Mouse (Mus musculus): Measurements from ENCODE around the gene Dmpk.

DNA sequence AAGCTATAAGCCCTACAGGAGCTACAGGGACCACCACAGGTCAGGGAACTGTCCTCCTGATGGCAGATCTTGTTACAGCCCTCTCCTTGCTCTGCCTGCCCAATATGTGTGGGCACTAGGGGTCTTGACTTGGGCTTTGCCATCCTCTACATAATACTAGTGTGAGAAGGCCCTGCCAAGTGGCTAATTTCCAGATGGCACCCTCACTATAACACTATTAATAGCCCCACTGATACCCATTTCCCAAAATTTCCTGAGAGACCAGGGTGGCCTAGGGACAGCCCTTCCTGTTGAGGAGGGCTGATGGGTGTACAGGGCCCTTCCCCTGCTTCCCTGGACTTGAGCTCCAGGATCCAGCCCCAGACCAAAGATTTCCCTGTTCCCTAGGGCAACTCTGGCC, 14.2 kb downstream of the Dmpk start:
- no peak for TF ChIP-seq POLR2A (IDR thresholded peaks at IDR 0.05; ENCODE audit: low read depth, low read length)
- TF ChIP-seq CTCF (IDR thresholded peaks at IDR 0.05; ENCODE audit: extremely low read depth, insufficient read depth, insufficient read length, insufficient replicate concordance) = no peak
